19 mouse cellular contexts compared by ENCODE assay signal in genomic region chr14:117426116-117426515, GRCm38 (mm10).
A peak's percentile ranks its signal among the peaks of the same experiment; 100 is the strongest.
DNase-seq lines count a peak whose midpoint lies in the region; ATAC-seq lines count a peak whose summit lies in the region.
"Had no signal": no experiment of that assay in that cellular context is flagged by ENCODE, and none has a peak within 500 bp of the region (broad histone marks: within the 10 kb centered on the region; RNA-seq: fewer than 3 reads in every experiment).

No protein-coding gene starts in this region.

- H3K36me3 ChIP-seq in neural tube, embryonic 11.5 days (ENCODE audit: control insufficient read depth, insufficient read depth, low read length): no peaks in the 10 kb centered on the region
- no peaks in the 10 kb centered on the region for H3K36me3 ChIP-seq in neural tube, embryonic 15.5 days
- no peaks in the 10 kb centered on the region for H3K36me3 ChIP-seq in midbrain, embryonic 14.5 days (ENCODE audit: control insufficient read depth, insufficient read depth, low read length)
- H3K36me3 ChIP-seq: neural tube, embryonic 12.5 days; stomach, embryonic 15.5 days had no signal

- H3K9ac ChIP-seq in neural tube, embryonic 11.5 days (ENCODE audit: low read length): no peak overlapping the region
- H3K9ac ChIP-seq in neural tube, embryonic 15.5 days (replicated peaks): no peak overlapping the region
- no peak overlapping the region for H3K9ac ChIP-seq in midbrain, embryonic 14.5 days (replicated peaks; ENCODE audit: low read length)
- H3K9ac ChIP-seq: liver, embryonic 14.5 days; neural tube, embryonic 12.5 days; stomach, embryonic 15.5 days had no signal

- no peak overlapping the region for H3K4me2 ChIP-seq in neural tube, embryonic 11.5 days (ENCODE audit: low read depth)
- no peak overlapping the region for H3K4me2 ChIP-seq in neural tube, embryonic 15.5 days
- H3K4me2 ChIP-seq in midbrain, embryonic 14.5 days (ENCODE audit: low read length): no peak overlapping the region
- H3K4me2 ChIP-seq: neural tube, embryonic 12.5 days; stomach, embryonic 15.5 days had no signal

- H3K4me1 ChIP-seq in neural tube, embryonic 11.5 days (ENCODE audit: control insufficient read depth, insufficient read depth, low read length): peaks cover 3% of the 10 kb centered on the region; the same call in 1 of the 2 replicates
- H3K4me1 ChIP-seq in neural tube, embryonic 15.5 days: no peaks in the 10 kb centered on the region
- H3K4me1 ChIP-seq in midbrain, embryonic 14.5 days (ENCODE audit: control insufficient read depth, insufficient read depth, low read length): no peaks in the 10 kb centered on the region
- H3K4me1 ChIP-seq: neural tube, embryonic 12.5 days; stomach, embryonic 15.5 days had no signal

- H3K4me3 ChIP-seq in neural tube, embryonic 11.5 days (ENCODE audit: low read depth, low read length): no peak overlapping the region
- no peak overlapping the region for H3K4me3 ChIP-seq in neural tube, embryonic 15.5 days (replicated peaks)
- H3K4me3 ChIP-seq in midbrain, embryonic 14.5 days (replicated peaks; ENCODE audit: low read depth, low read length): no peak overlapping the region
- H3K4me3 ChIP-seq: erythroblast, embryonic 14.5 days; neural tube, embryonic 12.5 days; stomach, embryonic 15.5 days had no signal

- no peak overlapping the region for H3K27ac ChIP-seq in neural tube, embryonic 11.5 days (ENCODE audit: low read depth, low read length)
- H3K27ac ChIP-seq in neural tube, embryonic 15.5 days (replicated peaks): no peak overlapping the region
- no peak overlapping the region for H3K27ac ChIP-seq in midbrain, embryonic 14.5 days (replicated peaks; ENCODE audit: low read depth, low read length)
- H3K27ac ChIP-seq: liver, embryonic 14.5 days; macrophage; neural tube, embryonic 12.5 days; stomach, embryonic 15.5 days had no signal

- DNase-seq in frontal cortex, postnatal 14 days (ENCODE audit: low spot score in 2 of 2): no peak
- no peak for DNase-seq in neural tube, embryonic 11.5 days (ENCODE audit: low spot score)
- peak; percentile 40 for DNase-seq in midbrain, embryonic 14.5 days
- no peak for DNase-seq in gastrocnemius, adult 8-10 months (ENCODE audit: low spot score in 2 of 2)
- DNase-seq in urinary bladder, postnatal 4 days (ENCODE audit: low spot score in 2 of 2): no peak
- DNase-seq: adrenal gland, adult 2 months; cerebellum, adult 9-10 months; kidney, adult 8-10 months; kidney, postnatal 25 days; right cerebral cortex, postnatal 25 days; thymus, adult 2 months had no signal

- H3K27me3 ChIP-seq in neural tube, embryonic 11.5 days (ENCODE audit: control insufficient read depth, insufficient read depth, low read length): no peaks in the 10 kb centered on the region
- H3K27me3 ChIP-seq in neural tube, embryonic 15.5 days (replicated peaks): no peaks in the 10 kb centered on the region
- no peaks in the 10 kb centered on the region for H3K27me3 ChIP-seq in midbrain, embryonic 14.5 days (ENCODE audit: control insufficient read depth, insufficient read depth, low read length)
- H3K27me3 ChIP-seq: neural tube, embryonic 12.5 days; stomach, embryonic 15.5 days had no signal

- ATAC-seq in frontal cortex, adult (ENCODE audit: low TSS enrichment): peak; percentile 91
- peak; percentile 29; the same call in 1 of the 2 replicates for ATAC-seq in neural tube, embryonic 11.5 days (ENCODE audit: insufficient read depth, low FRiP score, low TSS enrichment)
- ATAC-seq in neural tube, embryonic 15.5 days (ENCODE audit: low FRiP score): no peak
- no peak for ATAC-seq in midbrain, embryonic 14.5 days (ENCODE audit: low FRiP score, low TSS enrichment)
- ATAC-seq: inflammation-experienced regulatory T-cells, adult 6 months had no signal

- H3K9me3 ChIP-seq in neural tube, embryonic 11.5 days (ENCODE audit: control insufficient read depth, low read length): no peaks in the 10 kb centered on the region
- H3K9me3 ChIP-seq in neural tube, embryonic 15.5 days (replicated peaks): no peaks in the 10 kb centered on the region
- H3K9me3 ChIP-seq in midbrain, embryonic 14.5 days (ENCODE audit: control insufficient read depth, low read length): no peaks in the 10 kb centered on the region
- H3K9me3 ChIP-seq: stomach, embryonic 15.5 days had no signal

- WGBS in neural tube, embryonic 11.5 days: 40% methylated on average over 7 of the region's 7 CpGs
- WGBS in neural tube, embryonic 15.5 days: 28% methylated on average over 7 of the region's 7 CpGs
- 15% methylated on average over 7 of the region's 7 CpGs for WGBS in midbrain, embryonic 14.5 days

Comparison
In these comparisons a context has a peak if more than half of its experiments do, and no peak if none do; other contexts are left out.
1. ATAC-seq: peak in frontal cortex, adult (single experiment) and neural tube, embryonic 11.5 days (single experiment); none in neural tube, embryonic 15.5 days (single experiment) and midbrain, embryonic 14.5 days (single experiment).